Mouse (Mus musculus) layer of hippocampus, adult 11-12 months (tissue): Measurements from ENCODE around the gene Ehhadh.

ENCODE experiments used
- DNase-seq: peaks from one replicate; pipeline ENCODE4 v3.0.0; 2022; ENCODE audit warnings: low spot score

Gene Ehhadh

DNA sequence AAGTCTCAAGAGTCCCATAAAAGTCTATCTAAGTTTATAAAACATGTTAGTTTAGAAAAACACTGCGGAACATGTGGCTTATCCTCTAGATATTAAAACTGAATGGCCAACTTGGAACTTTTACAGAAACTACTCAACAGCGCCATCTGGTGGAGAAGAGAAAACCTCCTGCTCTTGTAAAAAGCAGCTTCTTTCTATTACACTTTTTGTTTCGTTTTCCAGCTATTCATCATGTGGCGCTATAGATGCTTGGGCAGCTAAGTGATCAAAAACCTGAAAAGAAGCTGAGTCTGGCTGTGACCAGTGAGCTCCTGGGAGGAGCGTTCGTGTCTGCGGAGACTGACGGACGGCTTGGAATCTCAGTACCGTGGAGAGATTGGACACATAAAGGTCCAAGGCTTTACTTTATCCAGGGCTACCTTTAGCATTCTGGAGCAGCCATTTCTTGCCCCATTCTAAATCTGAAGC is 59.7 kb downstream of the Ehhadh start:
- peak; percentile 79 for DNase-seq

DNA sequence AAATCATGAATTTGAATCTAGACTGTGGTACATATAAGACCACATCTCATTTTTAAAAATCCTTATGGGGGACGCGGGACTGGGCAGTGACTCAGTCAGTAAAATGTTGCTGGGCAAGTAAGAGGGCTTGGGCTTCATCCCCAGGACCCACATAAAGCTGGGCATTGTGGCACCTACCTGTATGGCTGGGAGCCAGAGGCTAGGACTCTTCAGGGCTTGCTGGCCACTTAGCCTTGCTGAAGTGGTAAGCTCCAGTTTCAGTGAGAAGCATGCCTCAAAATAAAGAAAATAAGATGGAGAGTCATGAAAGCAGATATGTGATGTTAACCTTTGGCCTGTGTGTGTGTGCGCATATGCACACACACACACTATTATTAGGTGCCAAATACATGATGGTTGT is 60.2 kb downstream of the Ehhadh start:
- DNase-seq, result no peak

- peak; percentile 28 for DNase-seq
These were observed 63.3 kb downstream of the Ehhadh start for GRCm38 (mm10) chr16:21724261-21724660.

DNA sequence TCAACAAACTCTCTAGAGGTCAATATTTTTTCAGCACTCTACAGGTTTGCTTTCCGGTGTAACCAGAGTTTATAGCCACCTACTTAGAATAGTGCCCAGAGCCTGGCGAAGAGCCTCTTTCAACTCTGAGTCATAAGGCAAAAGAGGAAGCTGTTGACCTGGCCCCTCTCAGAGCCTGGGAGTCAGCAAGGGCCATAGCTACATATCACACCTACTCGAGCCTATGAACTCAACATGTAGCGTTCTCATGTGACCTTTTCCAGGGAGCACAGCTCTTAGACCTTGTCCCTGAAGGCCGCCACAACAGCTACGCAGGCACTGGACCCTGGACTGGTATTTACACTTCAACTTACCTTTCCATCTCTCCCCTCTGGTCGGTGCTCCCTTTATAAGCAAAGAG is 67.8 kb downstream of the Ehhadh start:
- no peak for DNase-seq

GRCm38 (mm10) chr16:21714516-21714915 is 73.1 kb downstream of the Ehhadh start:
- DNase-seq, result no peak
